Mouse (Mus musculus) bone marrow, adult 2 months (tissue): ENCODE data around the gene Kank1.

Experiments used
- CTCF ChIP-seq: fragments of 200-500 bp; IDR thresholded peaks from 2 replicates; pipeline ENCODE4 v1.5.1; 2011; ENCODE audit warnings: low read length, control low read depth; ENCODE audit not compliant: control insufficient read depth, insufficient read depth
- POLR2A ChIP-seq: fragments of 200-500 bp; IDR thresholded peaks from 2 replicates; pipeline ENCODE4 v1.6.1; 2011; ENCODE audit warnings: low read depth, mild to moderate bottlenecking, control low read depth, low read length, borderline replicate concordance; ENCODE audit not compliant: control insufficient read depth

- TF ChIP-seq CTCF (no peak), POLR2A (no peak)
Measured at GRCm38 (mm10) chr19:25396709-25397266, 160.0 kb downstream of the Kank1 start.
